Mouse (Mus musculus) cerebellum, adult 9-11 months (tissue): ENCODE measurements around the gene Dlx6.

ENCODE experiments used
- DNase-seq: peaks from one replicate; pipeline ENCODE4 v3.0.0; 2022

The Dlx6 gene

DNA sequence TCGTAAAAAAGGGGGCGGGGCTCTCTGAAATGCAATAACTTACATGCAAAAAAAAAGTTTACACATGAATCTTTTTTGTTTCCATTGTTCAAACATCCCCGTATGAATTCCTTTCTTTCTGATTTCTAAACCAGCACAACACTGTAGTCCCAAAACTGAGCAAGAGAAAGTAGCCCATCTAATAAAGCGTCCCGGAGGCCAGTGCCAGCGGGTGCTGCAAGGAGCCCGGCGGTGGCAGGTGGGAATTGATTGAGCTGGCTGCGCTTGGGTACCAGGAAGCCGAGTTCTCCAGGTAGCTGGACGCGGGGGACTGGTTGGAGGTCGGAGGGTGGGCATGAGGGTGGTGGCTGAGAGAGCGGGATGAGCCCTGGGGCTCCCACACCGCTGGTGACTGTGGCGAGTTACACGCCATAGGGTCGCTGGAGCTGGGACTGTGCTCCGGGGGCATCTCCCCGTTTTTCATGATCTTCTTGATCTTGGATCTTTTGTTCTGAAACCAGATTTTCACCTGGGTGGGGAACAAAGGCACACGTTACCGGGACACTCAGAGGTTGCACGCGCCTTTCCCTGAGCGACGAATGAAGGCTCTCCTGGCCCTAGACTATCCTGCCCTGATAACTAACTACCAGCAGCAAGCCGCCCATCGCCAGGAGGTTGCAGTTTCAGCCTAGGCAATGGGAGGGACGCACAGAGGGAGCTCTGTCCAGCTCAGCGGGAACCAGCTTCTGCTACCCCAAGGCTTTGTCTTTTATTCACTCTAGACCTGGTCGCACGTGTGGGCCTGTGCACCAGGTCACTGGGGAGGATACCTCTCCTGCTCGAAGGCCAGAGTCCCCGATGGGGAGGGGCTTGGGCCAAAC is 15.1 kb downstream of the Dlx6 start:
- DNase-seq, result no peak

DNA sequence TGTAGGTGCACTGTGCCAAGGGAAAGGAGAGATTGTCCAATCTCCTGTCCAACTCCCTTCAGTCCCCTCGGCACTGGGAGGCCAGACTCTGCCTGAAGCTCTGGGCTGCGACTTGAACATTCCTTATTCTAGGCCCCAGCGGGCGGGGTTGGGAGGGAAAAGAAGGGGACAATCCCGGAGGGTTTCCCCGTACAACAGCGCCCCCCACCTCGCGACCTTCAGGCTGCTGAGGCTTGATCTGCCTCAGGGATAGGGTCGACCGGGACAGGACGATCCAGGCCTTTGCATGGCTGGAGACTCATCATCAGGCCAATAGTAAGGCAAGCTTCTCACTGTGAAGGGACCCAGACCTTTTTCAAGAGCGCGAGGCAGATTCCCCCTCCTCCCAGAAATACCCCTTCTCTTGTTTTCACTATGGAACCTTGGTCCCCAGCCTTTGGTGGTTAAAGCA is 15.7 kb downstream of the Dlx6 start:
- no peak for DNase-seq

DNA sequence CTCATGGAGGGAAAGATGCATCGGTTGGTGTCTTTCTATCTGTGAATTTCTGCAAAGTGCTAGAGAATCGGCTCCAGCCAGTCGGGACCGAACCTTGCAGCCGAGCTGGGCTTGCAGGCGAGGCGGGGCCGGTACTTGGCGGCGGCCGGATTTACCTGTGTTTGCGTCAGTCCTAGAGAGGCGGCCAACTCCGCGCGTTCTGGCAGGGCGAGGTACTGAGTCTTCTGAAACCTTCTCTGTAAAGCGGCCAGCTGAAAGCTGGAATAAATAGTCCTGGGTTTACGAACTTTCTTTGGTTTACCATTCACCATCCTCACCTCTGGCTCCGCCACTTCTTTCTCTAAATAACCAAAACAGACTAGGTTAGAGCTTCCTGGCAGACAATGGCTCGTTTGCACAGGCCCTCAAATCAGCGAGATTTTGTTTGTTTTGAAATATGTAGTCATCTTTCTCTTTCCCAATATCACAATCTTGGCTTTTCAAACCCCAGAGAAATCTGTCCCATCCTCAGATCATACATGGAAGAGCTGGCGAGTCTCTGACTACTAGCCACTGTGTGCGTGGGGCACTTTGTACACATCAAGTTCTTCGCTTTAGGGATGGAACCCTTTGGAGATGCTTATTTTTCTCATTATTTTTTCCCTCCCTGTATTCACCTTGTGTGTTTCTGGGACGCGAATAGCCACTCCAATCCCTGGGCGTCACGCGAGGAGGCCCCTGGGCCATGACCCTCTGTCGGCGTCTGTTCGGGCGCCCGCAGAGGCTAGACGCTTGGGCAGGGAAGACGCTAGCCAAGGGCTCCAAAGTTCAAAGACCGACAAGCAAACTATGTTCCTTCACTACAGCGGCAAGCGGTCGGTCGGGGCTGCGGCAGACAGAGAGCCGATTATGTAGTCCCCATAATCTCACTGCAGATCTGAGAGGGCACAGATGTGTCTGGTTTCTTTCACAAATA is 16.5 kb downstream of the Dlx6 start:
- DNase-seq, result no peak

DNA sequence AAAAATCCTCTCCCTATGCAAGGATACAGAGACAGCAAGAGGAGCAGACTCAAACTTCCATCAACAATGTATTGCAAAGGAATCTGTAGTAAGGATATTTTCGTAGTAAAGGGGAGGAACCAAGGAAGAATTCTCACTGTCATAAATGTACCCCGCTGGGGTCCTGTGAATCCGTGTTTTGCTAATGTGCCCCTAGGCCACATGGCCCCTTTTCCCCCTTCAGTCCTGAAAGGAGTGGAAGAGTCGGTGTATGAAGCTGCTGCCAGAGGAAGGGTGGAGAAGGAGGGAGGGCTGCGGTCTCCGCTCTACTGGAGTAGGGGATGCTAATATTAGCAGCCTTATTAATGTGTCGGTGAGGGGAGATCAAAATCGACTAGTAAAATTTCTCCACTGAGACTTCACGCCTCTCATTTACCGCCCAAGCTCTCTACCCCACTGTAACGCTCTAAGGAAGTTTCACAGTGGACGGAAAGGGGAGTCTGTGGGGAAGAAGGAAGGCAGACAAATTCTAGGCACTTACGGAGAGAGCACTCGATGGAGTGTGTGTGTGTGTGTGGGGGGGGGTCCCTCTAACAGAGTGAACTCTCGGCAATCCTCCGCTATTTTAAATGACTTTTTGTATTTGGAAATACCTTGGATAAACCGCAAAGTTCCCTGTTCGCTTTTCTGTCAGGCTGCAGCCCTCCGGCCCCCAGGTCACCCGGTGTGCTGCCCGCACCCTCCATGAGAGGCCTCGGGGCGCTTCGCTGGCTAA is 17.4 kb downstream of the Dlx6 start:
- DNase-seq, result no peak

DNA sequence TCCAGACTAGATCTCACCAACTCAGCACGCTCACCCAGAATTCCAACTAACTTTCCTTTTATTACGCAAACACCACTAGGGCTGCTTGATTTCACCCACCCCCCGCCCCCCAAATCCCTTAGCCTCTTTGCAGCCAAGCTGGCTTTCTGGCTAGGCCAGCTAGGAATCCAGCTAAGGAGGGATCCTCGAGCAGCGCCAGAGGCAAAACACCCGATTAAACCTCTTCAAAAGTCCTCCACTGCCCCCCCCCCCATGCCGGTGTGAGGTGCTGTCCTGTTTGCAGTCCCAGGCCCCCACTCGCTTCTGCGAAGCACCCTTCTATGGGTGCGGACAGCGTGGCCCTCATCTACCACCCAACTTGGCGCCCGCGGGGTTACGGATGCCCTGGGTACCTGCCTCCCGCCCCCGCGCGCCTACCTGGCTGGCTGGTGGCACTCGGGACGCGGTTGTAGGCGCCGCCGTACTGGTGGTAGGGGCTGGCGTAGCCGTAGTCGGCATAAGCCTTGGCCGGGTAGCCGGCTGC is 18.0 kb downstream of the Dlx6 start:
- no peak for DNase-seq

DNA sequence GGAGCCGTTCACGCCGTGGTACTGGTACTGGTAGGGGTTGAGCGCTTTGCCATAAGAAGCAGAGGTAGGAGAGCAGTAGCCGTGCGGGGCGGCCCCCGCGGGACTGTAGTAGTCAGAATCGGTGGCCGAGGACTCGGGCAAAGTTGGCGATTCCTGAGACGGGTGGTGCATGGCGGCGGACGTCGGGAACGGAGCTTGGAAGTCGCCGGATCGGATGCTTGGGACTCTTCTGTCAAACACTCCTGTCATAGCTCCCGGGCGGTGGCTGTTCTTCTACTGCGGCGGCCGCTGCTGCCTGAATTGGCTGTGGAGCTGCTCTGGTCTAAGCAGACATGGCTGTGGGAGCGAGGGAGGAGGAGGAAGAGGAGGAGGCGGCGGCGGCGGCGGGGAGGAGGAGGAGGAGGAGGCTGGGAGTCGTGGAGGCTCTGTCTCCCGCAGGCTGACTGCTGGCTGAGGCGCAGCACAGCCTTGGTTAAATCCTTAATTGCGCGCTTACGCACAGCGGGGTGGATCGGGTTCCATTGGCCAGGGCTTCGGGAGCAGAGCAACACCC is 18.6 kb downstream of the Dlx6 start, which contains the start of gene Dlx5:
Gene Dlx5, minus strand, starts transcription at position 448 of the 553 bp plus-strand sequence.
- DNase-seq, result no peak

DNA sequence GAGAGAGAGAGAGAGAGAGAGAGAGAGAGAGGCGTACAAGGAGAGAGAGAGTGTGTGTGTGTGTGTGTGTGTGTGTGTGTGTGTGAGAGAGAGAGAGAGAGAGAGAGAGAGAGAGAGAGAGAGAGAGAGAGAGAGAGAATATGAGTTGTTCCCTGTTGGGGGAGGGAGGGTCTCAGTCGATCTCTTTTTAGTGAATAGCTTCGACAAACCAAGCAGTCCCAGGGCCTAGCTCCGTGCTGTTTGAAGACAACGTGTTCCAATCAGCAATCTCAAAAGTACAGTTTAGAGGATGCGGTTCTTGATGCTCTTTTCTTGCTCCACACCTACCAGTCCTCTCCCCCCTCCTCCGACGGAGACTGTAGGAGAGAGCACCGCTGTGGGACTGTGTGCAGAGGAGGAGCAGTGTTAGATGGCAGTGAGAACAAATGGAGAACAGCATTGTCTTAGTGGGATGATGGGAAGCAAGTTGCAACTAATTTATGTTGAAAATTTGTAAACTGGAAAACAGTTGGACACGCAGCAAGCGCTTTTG is 19.2 kb downstream of the Dlx6 start:
- no peak for DNase-seq

DNA sequence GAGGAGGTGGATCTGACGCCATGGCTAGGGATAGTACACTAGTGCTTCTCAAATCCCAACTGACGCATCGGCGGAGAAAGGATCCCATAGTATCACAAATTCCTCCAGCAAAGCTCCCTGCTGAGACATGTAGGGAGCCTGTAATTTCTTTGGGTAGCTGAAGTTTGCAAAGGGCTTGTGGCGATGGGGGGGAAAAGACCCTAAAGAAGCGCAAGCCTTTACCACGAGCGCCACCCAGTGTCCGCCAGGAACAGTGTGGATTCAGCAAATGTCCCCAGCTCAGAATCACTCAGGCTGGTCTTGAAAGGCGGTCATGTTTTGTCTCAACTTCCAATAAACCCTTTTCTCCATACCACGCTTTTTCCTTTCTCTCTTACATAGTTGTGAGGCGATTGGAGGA is 21.8 kb downstream of the Dlx6 start:
- no peak for DNase-seq

DNA sequence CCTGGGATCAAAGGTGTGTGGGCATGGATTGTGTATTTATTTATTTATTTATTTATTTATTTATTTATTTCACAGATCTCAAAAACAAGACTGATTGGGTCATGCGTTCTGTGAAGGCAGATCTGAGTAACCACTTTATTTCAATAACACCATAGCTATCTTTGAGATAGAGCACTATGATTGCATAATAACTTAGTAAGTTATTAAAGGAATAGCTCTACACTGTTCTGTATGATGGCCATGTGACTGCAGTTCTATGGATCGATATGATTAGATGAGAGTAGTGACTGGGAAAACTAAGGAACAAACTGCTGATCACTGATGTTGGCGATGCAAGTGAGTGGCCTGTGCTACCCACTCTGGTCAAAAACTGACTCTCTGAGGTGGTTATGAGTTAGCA is 23.1 kb downstream of the Dlx6 start:
- DNase-seq, result no peak

DNA sequence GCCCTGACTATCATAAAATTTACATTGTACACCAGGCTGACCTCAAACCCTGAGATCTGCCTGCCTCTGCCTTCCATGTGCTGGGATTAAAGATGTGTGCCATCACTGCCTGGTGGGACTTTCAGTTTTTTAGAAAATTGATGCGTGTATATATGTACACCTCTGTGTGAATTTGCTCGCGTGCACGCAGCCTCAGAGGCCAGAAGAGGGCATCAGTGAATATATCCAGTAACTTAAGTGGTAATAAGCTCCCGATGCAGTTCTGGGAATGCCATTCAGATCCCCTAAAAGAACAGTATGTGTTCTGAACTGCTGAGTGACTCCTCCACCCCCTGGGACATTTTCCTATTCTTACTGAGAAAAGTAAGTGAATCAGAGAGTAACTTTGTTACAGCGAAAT is 26.9 kb downstream of the Dlx6 start:
- no peak for DNase-seq

DNA sequence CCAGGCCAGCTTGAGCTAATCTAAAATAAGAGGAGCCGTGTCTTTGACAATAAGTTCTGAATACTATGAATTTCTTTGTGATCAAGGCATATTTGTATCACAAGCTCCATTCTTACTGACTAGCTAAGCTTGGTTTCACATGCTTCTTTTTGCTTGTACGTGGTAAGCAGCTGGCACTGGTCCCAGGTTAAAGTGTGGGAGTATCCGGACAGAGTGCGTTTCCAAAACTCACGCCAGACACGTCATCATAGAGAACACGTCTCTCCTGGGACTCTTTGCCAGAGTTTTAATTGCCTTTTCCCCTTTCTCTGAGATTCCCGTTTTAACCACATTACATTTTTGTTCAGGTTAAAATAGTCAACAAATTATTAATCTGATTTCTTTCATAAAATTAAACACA is 46.5 kb downstream of the Dlx6 start:
- no peak for DNase-seq

DNA sequence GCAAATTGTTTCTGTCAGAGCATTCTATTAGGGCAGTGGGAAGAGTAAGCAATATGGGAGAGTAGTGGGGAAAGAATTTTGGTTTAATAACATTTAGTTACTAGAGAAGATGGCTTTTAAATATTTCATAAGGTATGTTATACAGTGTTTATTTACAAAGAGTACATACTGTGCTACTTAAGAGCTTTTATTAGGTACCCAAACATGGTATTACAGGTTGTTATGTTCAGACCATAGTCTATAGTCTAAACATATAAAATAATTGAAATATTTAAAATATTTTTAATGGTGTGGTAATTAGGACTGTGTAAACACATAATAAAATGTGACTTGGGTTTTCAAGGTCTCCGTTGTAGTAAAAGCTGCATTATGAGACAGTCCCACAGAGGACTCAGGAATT is 51.2 kb downstream of the Dlx6 start:
- DNase-seq, result no peak

DNA sequence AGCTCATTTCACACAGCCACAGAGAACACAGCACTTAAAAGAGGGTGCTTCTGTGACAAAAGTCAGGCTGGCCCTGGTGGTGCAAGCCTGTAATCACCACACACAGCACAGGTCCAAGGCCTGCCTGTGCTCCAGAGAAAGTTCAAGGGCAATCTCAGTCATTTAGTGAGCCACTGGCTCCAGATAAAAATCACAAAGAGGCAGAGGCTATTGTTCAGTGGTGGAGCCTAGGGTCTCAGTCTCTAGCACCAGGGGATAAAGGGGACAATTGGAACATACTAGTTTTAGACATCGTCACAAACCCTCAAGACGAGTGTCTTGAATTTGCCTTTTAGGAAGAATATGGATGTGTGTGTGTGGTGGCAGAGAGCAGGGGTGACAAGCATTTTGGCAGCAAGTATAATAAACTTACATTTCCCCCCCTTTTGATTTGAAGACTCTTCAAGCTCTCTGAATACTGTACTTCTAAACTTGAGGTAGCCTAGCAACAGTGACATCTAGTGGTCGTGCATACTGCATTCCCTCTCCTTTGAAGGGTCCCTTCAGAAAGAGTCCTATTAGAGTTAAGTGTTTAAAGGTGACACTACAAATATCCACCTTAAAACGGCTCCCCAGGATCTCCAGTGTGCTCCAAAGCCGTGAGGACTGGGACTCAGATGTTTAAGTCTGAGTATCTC is 51.9 kb downstream of the Dlx6 start:
- DNase-seq, result peak; percentile 9

DNA sequence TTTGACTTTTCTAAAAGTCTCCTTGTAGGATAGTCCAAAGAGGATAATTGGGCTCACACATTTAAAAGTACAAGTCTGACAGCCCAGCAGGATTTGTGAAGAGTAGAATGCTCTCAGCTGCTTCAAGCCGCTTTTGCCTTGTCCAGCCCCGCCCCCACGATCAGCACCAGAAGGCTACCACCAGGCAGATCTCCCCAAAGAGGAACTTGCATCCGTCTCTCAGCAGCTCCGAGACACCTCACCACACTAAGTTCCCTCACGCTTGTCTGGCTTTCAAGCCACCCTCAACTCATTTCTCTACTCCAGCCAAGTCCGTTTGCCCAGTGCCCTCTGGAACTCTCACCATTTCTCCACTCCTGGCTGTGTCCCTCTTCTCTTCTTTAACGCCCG is 52.4 kb downstream of the Dlx6 start:
- DNase-seq, result no peak

DNA sequence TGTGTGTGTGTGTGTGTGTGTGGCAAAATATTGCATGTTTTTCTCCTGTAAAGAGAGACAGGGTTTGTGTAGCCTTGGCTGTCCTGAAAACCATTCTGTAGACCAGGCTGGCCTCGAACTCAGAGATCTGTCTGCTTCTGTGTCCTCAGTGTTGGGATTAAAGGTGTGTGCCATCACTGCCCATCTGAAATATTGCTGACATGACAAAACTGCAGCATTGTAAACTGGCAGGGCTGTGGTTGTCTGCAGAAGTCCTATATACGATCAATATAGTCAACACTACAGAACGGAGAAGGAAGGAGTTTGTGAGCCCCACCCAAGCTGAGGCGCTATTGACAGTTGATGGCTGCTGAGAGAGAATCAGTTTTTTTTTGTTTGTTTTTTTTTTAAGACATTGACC is 54.2 kb downstream of the Dlx6 start:
- DNase-seq, result no peak
